Mouse (Mus musculus) intestine, postnatal 0 days (tissue): ENCODE measurements at regions not wholly inside any gene's neighbourhood (a gene's known extent, or its start where the extent isn't known, plus 50 kb on each side); places are given as distances from the start of the nearest gene placed in this dataset.

Source experiments
- ATAC-seq: fragments of 200-750 bp; cut with Nextera tagmentation; 2 replicates; pipeline ENCODE4 v1.8.0; 2017; ENCODE audit warnings: mild to moderate bottlenecking, moderate TSS enrichment, moderate library complexity
- H3K27ac ChIP-seq: fragments of 300-500 bp; sonication (generic); 2 replicates; pipeline ENCODE4 v1.5.1; 2014; ENCODE audit warnings: mild to moderate bottlenecking, low read depth, low read length, moderate library complexity
- H3K27me3 ChIP-seq: fragments of 300-500 bp; sonication (generic); replicated peaks from 2 replicates; pipeline ENCODE4 v1.6.1; 2014; ENCODE audit warnings: low read length, mixed read lengths; ENCODE audit not compliant: control insufficient read depth, insufficient read depth
- H3K36me3 ChIP-seq: fragments of 300-500 bp; sonication (generic); 2 replicates; pipeline ENCODE4 v1.6.1; 2014; ENCODE audit warnings: mild to moderate bottlenecking, moderate library complexity; ENCODE audit not compliant: control insufficient read depth, insufficient read depth
- H3K4me1 ChIP-seq: fragments of 300-500 bp; sonication (generic); replicated peaks from 2 replicates; pipeline ENCODE4 v1.6.1; 2014; ENCODE audit warnings: antibody characterized with exemption, low read length, mixed read lengths; ENCODE audit not compliant: control insufficient read depth, insufficient read depth
- H3K4me2 ChIP-seq: fragments of 300-500 bp; sonication (generic); replicated peaks from 2 replicates; pipeline ENCODE4 v1.6.1; 2014; ENCODE audit warnings: low read depth, mild to moderate bottlenecking, moderate library complexity
- H3K4me3 ChIP-seq: fragments of 300-500 bp; sonication (generic); 2 replicates; pipeline ENCODE4 v1.5.1; 2014; ENCODE audit warnings: low read depth, low read length
- H3K9ac ChIP-seq: fragments of 300-500 bp; sonication (generic); 2 replicates; pipeline ENCODE4 v1.6.1; 2014; ENCODE audit warnings: mild to moderate bottlenecking, low read depth, low read length
- H3K9me3 ChIP-seq: fragments of 300-500 bp; sonication (generic); 2 replicates; pipeline ENCODE4 v1.6.1; 2016; ENCODE audit warnings: mixed run types; ENCODE audit not compliant: control insufficient read depth
- CTCF ChIP-seq: sonication (generic); IDR thresholded peaks from 2 replicates; pipeline ENCODE4 v1.5.1; 2016; ENCODE audit warnings: low read depth, mild to moderate bottlenecking, control low read depth, antibody characterized with exemption, moderate library complexity
- WGBS: fragments of 180-500 bp; shearing (Covaris S2); extraction: QIAGEN DNeasy Blood & Tissue Kit; methylation state at CpG from one replicate; pipeline ENCODE4 v1.1.7; 2014; 5-methylcytosine and 5-hydroxymethylcytosine counted together

- Histone ChIP-seq H3K27ac (no peak overlapping the region), H3K9ac (no peak overlapping the region), H3K27me3 (no peaks in the 10 kb centered on the region), H3K9me3 (no peaks in the 10 kb centered on the region), H3K4me3 (no peak overlapping the region), H3K4me2 (no peak overlapping the region), H3K4me1 (no peaks in the 10 kb centered on the region), H3K36me3 (no peaks in the 10 kb centered on the region)
- TF ChIP-seq CTCF, result no peak
- no peak for ATAC-seq
- WGBS, result 78% methylated on average over 1 of the region's 1 CpGs
Measured at GRCm38 (mm10) chr4:27945768-27946167, 867.2 kb upstream of the Epha7 start.

GRCm38 (mm10) chr4:27949970-27950717, 862.8 kb upstream of the Epha7 start:
- H3K27me3 ChIP-seq, result no peaks in the 10 kb centered on the region
- H3K27ac ChIP-seq, result no peak overlapping the region
- WGBS, result 77% methylated on average over 8 of the region's 8 CpGs
- H3K9me3 ChIP-seq, result no peaks in the 10 kb centered on the region
- ATAC-seq, result no peak
- no peak overlapping the region for H3K4me3 ChIP-seq
- H3K36me3 ChIP-seq, result no peaks in the 10 kb centered on the region
- no peaks in the 10 kb centered on the region for H3K4me1 ChIP-seq
- no peak for TF ChIP-seq CTCF
- H3K4me2 ChIP-seq, result no peak overlapping the region
- no peak overlapping the region for H3K9ac ChIP-seq

GRCm38 (mm10) chr4:27965046-27965681, 847.8 kb upstream of the Epha7 start:
- no peak overlapping the region for H3K9ac ChIP-seq
- 37% methylated on average over 7 of the region's 7 CpGs for WGBS

GRCm38 (mm10) chr4:27970569-27970968, 842.4 kb upstream of the Epha7 start:
- no peak overlapping the region for H3K4me2 ChIP-seq
- H3K9ac ChIP-seq, result no peak overlapping the region
- no peaks in the 10 kb centered on the region for H3K4me1 ChIP-seq
- H3K4me3 ChIP-seq, result no peak overlapping the region
- H3K27ac ChIP-seq, result no peak overlapping the region
- no peaks in the 10 kb centered on the region for H3K27me3 ChIP-seq
- 60% methylated on average over 5 of the region's 5 CpGs for WGBS
- no peaks in the 10 kb centered on the region for H3K9me3 ChIP-seq
- no peaks in the 10 kb centered on the region for H3K36me3 ChIP-seq
- TF ChIP-seq CTCF, result no peak
- ATAC-seq, result no peak

More at GRCm38 (mm10) chr4:27965046-27965681, 847.8 kb upstream of the Epha7 start:
- Histone ChIP-seq H3K27me3 (no peaks in the 10 kb centered on the region), H3K4me2 (no peak overlapping the region), H3K36me3 (no peaks in the 10 kb centered on the region), H3K9me3 (no peaks in the 10 kb centered on the region), H3K27ac (no peak overlapping the region), H3K4me3 (no peak overlapping the region), H3K4me1 (no peaks in the 10 kb centered on the region)
- TF ChIP-seq CTCF, result peak; percentile 63
- ATAC-seq, result no peak

GRCm38 (mm10) chr4:27979210-27979771, 833.6 kb upstream of the Epha7 start:
- Histone ChIP-seq H3K27me3 (no peaks in the 10 kb centered on the region), H3K4me2 (no peak overlapping the region), H3K9me3 (no peaks in the 10 kb centered on the region), H3K4me3 (no peak overlapping the region), H3K27ac (no peak overlapping the region), H3K9ac (no peak overlapping the region), H3K4me1 (no peaks in the 10 kb centered on the region), H3K36me3 (no peaks in the 10 kb centered on the region)
- no peak for TF ChIP-seq CTCF
- ATAC-seq, result no peak
- 82% methylated on average over 4 of the region's 4 CpGs for WGBS

- no peaks in the 10 kb centered on the region for H3K4me1 ChIP-seq
- TF ChIP-seq CTCF, result no peak
- no peak overlapping the region for H3K4me2 ChIP-seq
- WGBS, result 80% methylated on average over 10 of the region's 10 CpGs
- H3K36me3 ChIP-seq, result no peaks in the 10 kb centered on the region
- no peaks in the 10 kb centered on the region for H3K9me3 ChIP-seq
- ATAC-seq, result no peak
- no peak overlapping the region for H3K9ac ChIP-seq
- no peaks in the 10 kb centered on the region for H3K27me3 ChIP-seq
- no peak overlapping the region for H3K27ac ChIP-seq
- no peak overlapping the region for H3K4me3 ChIP-seq
Measured at GRCm38 (mm10) chr4:27979781-27980180, 833.1 kb upstream of the Epha7 start.
